Mouse (Mus musculus) mouse trophoblast stem cell (cell line): ENCODE results near the gene Cdip1.
"Not testable (repeated sequence)": the region's sequence is repeated elsewhere in the genome, so short reads cannot be mapped to it uniquely, and the experiment has no call there.

ENCODE experiments used
- in situ Hi-C, 2 experiments: fragments of 300-500 bp; cut with MseI, MboI; formaldehyde crosslinking; loops; 2 replicates in 1 of 2; 3 replicates in 1 of 2; pipeline ENCODE4 v1.15.1; 2025

The Cdip1 gene

GRCm38 (mm10) chr16:4773289-4773970 is 16.7 kb downstream of the Cdip1 start:
- in situ Hi-C loops = no loop called here

GRCm38 (mm10) chr16:4768719-4769118 is 21.4 kb downstream of the Cdip1 start:
- in situ Hi-C loops = loop anchor here in 1 of 2 experiments (10.0 kb wide), 1 partner anchor 96 kb away; no protein-coding TSS in a partner anchor

GRCm38 (mm10) chr16:4767012-4767790 is 22.9 kb downstream of the Cdip1 start:
- in situ Hi-C loops = loop anchor here in 1 of 2 experiments (10.0 kb wide), 1 partner anchor 98 kb away; no protein-coding TSS in a partner anchor

DNA sequence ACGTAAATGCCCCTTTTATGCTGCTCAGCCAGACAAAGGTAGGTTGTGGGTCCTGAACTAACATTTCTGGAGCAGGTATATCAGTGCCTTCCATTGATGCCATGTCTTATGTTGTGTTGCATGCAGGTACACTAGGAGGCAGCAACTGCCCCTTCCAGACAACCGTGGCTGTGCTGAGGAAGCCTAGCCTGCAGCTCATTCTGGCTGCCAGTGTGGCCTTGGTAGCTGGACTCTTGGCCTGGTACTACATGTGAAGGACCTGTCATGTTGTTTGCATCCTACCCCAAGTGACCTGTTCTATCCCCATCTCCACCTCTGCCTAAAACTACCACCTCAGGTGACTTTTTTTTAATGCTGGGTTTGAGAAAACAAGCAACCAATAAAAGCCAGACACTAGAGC is 24.2 kb downstream of the Cdip1 start:
- in situ Hi-C loops = loop anchor here in 1 of 2 experiments (10.0 kb wide), 1 partner anchor 99 kb away; no protein-coding TSS in a partner anchor

DNA sequence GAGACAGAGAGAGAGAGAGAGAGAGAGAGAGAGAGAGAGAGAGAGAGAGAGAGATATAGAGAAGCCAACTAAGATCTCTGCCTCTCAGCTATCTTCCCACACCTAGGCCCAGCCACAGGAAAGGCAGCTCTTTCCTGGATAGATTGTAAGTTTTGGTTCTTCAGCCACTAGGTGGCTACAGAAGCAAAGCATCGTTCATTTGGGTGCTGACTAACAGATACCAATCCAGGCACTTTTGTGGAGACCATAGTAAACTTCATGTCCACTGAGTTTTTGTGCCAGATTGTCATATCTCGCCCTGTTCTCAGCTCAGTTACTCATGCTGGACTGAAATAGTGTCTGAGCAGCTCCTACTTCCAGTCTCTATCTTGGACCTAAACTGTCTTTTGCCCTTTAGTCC is 26.8 kb downstream of the Cdip1 start:
- in situ Hi-C loops = loop anchor here in 1 of 2 experiments (10.0 kb wide), 1 partner anchor 102 kb away; no protein-coding TSS in a partner anchor

DNA sequence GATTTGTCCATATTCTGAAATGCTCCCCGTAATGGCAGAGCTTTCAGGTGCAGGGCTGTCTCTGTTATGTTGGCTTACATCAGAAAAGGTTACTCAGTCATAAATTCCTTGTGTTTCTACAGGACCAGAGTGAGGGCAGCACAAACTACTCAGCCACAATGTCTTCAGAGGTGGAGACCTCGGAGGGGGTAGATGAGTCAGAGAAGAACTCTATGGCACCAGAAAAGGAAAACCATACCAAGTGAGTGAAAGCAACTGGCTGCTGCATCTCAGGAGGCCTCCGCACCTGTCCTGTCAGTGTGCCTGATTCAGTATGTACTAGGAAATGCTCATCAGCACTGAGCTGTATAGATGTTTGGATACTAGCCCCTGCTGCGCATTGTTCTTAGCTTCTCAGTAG is 27.7 kb downstream of the Cdip1 start:
- in situ Hi-C loops = loop anchor here in 1 of 2 experiments (10.0 kb wide), 1 partner anchor 102 kb away; no protein-coding TSS in a partner anchor

GRCm38 (mm10) chr16:4756660-4757335 is 33.3 kb downstream of the Cdip1 start:
- in situ Hi-C loops = not testable (repeated sequence)

- in situ Hi-C loops = no loop called here
Measured at GRCm38 (mm10) chr16:4754045-4754444, 36.0 kb downstream of the Cdip1 start.

GRCm38 (mm10) chr16:4752155-4752554 is 37.9 kb downstream of the Cdip1 start:
- in situ Hi-C loops = no loop called here

GRCm38 (mm10) chr16:4742186-4742585 is 47.9 kb downstream of the Cdip1 start:
- in situ Hi-C loops = no loop called here

DNA sequence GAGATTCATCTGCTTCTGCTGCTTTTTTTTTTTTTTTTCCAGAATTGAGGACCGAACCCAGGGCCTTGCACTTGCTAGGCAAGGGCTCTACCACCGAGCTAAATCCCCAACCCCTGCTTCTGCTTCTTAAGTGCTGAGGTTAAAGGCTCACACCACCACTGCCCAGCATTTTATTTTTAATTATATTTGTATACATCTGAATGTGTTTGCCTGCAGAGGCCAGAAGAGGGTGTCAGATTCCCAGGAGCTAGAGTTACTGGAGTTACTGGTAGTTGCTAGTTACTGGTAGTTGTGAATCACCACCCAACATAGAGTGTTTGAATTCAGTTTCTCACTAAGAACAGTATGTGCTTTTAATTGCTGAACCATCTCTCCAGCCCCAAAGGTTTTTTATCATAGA is 50.1 kb downstream of the Cdip1 start:
- in situ Hi-C loops = no loop called here

DNA sequence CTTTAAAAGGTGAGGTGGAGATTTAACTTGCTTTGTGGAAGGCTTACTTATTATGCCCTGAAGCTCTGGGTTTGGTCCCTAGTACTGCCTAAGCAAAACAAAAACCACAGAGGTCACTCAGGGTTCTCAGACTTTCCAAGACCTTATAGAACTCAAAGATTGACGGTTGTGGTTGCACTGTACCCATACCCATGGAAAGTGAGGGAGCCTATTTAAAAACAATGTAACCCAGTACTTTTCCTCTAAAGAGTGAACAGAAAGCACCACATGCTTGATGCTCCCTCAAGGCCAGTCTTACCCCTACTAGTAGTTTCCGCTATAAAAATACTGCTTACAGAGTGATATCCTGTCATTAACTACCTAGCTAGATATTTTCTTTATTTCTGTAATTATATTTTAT is 53.8 kb downstream of the Cdip1 start:
- in situ Hi-C loops = no loop called here

DNA sequence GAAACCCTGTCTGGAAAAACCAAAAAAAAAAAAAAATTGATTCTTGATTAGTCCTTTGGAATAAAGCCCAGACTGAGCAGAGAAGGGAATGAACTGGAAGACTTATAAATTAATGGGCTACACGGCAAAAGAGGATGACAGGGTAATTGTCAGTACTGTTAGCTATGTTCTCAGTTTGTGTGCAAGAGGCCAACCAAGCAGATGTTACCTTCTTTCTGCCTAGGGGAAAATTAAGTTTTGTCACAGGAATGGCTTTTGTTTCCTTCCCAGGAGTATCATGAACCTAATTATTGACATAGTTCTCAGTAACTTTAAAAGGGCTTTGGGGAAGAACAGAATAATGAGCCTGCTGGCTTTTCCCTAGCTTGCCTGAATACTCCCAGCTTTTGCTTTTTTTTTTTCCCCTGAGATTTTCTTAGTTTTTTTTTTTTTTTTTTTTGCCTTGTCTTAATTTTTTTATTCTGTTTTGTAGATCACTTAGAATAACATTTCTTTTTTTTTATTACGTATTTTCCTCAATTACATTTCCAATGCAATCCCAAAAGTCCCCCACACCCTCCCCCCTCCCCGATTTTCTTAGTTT is 59.2 kb downstream of the Cdip1 start:
- in situ Hi-C loops = no loop called here

- in situ Hi-C loops = no loop called here
Measured at GRCm38 (mm10) chr16:4727963-4728362, 62.1 kb downstream of the Cdip1 start.

- in situ Hi-C loops = no loop called here
Measured at GRCm38 (mm10) chr16:4727526-4727925, 62.6 kb downstream of the Cdip1 start.

- in situ Hi-C loops = no loop called here
Measured at GRCm38 (mm10) chr16:4726528-4727128, 63.5 kb downstream of the Cdip1 start.

DNA sequence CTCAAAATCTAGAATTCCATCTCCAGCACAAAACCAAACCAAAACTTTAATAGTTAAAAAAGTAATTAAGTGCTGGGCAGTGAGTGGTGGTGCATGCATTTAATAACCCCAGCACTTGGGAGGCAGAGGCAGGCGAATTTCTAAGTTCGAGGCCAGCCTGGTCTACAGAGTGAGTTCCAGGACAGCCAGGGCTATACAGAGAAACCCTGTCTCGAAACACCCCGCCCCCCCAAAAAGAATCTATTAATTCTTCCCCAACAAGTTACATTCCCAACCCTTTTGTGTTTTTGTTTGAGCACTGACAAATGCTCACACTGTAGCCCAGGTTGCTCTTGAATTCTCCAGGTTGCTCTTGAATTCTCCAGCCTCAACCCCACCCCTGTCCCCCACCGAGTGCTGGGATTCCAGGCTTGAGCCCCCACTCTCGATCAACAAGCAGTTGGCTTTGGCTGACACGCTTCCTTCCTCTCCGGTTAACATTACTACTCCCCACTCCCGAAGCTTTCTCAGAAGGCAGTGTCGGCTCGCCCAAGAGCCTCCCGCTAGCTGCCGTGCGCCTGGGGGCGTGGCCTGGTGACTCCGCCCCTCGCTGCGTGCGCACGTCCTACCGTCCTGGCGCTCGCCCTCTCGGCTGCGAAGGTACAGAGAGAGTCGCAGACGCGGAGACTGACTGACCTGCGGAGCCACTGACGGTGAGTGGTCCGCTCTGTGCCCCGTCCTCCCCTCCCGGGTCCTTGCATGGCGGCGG is 64.1 kb downstream of the Cdip1 start, which contains the start of gene Hmox2:
TSS of gene Hmox2 (plus strand) at position 582 of the 748 bp plus-strand sequence.
- in situ Hi-C loops = no loop called here

DNA sequence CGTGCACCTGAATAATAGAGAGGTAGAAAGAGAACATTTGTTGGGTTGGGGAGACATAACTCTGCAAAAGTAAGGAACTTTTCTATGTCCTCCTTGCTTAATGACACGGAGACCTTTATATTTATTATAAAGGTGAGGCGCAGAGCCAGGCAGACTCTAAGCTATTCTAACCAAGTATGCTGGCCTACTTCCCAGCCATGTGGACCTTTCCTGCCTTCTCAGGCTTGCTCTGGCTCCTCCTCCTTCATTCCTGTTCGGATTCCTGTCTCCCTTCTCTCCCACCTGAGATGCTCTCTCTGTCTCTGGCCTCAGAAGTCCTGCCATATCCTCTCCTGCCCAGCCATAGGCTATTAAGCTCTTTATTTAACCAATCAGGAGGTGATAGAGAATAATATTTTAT is 64.8 kb downstream of the Cdip1 start:
- in situ Hi-C loops = no loop called here

- in situ Hi-C loops = no loop called here
Measured at GRCm38 (mm10) chr16:4722915-4723209, 67.2 kb downstream of the Cdip1 start.

DNA sequence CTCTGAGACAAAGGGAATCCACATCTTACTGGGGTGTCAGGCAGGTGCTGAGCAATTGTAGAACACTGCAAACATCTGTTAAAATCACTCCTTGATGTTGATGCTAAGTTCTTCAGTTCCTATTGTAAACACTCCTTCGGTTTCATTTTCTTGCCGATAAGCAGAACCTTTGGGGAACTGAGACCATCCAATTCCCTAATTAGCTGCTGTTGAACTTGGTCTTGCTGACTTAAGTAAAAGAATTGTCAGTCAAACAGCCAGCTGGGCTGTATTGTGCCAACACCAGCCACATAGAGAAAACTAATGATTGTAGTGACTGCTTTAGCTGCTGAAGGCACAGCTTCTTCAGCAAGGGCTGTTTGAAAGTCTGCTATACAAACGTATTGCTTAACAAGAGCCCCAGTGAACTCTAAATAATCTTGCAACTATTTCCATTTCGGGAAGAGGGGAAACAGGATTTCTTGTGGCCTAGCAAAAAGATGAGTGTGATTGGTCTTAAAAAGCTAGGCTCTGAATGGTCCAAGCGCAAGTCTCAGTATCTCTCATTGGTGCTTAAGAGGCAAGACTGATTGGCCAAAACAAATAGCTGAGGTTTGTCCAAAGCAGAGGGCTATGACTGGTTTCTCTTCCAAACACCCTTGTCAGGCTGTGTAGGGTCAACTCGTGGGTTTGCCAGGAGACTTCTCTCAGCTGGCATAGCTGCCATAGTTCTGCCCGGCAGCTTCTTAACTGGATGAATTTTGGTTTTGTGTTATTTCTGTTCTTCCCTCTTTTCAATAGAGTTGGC is 67.8 kb downstream of the Cdip1 start:
- in situ Hi-C loops = no loop called here
